Mouse (Mus musculus): ENCODE measurements around the gene Ncor2. TPM values are rescaled to one million over a fixed set of nuclear protein-coding genes. Genes with fewer than 3 reads are reported as not detected.
A peak's percentile ranks its signal among the peaks of the same experiment; 100 is the strongest.

Ncor2 gene
- polyA plus RNA-seq, 1 experiment, result 46.9 TPM

DNA sequence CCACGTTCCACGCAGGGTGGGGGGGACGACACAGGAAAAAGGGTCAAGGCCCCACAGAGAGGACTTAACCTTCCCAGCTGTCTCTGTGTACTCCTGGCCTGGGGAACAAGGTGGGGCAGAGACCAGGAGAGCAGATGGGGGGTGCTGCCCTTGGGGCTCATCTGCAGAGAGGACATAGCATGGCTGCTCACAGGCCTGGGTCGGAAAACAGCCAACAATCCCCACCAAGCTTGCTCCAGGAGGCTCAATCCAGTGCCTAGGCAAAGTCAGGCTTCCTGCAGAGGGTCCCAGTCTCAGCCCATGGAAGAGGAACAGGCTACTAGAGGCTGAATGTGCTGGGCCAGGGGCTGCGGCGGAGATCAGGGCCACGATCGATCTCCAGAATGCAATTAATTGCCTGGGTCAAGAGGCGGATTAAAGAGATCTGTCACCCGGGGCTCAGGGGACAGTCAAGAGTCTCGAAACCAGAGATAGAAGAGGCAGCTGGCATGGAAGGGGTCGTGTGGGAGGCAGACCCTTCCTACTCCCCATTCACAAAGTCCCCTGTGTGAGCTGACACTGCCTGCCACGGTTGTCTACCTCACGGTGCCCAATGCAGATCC, 19.1 kb downstream of the Ncor2 start:
- Histone ChIP-seq H3K27ac (ENCODE audit: control insufficient read depth, insufficient read depth, low read depth, low read length, poor library complexity) (no peak overlapping the region), H3K4me1 (ENCODE audit: control insufficient read depth, insufficient read depth, low read length) (peaks cover 4% of the 10 kb centered on the region), H3K4me3 (replicated peaks; ENCODE audit: control insufficient read depth, low read depth, low read length) (no peak overlapping the region)
- no peak for TF ChIP-seq POLR2A (IDR thresholded peaks at IDR 0.05; ENCODE audit: borderline replicate concordance, control insufficient read depth, low read depth, low read length)
- no peak for TF ChIP-seq CTCF (IDR thresholded peaks at IDR 0.05; ENCODE audit: control insufficient read depth, insufficient read depth, low read length)
- WGBS, result 80% methylated on average over 14 of the region's 14 CpGs

DNA sequence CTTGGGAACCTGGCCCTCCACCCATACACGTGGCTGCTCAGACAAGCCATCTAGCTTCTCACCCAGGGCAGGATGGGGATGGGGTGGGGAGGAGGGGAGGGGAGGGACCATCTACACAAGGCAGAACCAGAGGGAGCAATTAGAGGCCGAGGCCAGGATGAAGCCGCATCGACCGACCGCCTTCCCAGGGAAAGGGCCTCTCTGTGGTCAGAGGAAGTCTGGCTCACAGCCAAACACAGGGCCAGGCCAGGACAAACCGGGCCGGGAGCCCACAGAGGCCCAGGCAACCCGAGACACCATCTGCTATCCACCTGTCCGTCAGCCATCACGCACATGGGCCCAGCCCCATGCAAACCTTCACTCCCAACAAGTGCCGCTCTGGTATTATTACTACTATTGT, 19.7 kb downstream of the Ncor2 start:
- Histone ChIP-seq H3K4me3 (replicated peaks; ENCODE audit: control insufficient read depth, low read depth, low read length) (no peak overlapping the region), H3K27ac (ENCODE audit: control insufficient read depth, insufficient read depth, low read depth, low read length, poor library complexity) (no peak overlapping the region), H3K4me1 (ENCODE audit: control insufficient read depth, insufficient read depth, low read length) (peaks cover 4% of the 10 kb centered on the region)
- no peak for TF ChIP-seq CTCF (IDR thresholded peaks at IDR 0.05; ENCODE audit: control insufficient read depth, insufficient read depth, low read length)
- TF ChIP-seq POLR2A (IDR thresholded peaks at IDR 0.05; ENCODE audit: borderline replicate concordance, control insufficient read depth, low read depth, low read length), result no peak
- WGBS, result 30% methylated on average over 12 of the region's 12 CpGs

DNA sequence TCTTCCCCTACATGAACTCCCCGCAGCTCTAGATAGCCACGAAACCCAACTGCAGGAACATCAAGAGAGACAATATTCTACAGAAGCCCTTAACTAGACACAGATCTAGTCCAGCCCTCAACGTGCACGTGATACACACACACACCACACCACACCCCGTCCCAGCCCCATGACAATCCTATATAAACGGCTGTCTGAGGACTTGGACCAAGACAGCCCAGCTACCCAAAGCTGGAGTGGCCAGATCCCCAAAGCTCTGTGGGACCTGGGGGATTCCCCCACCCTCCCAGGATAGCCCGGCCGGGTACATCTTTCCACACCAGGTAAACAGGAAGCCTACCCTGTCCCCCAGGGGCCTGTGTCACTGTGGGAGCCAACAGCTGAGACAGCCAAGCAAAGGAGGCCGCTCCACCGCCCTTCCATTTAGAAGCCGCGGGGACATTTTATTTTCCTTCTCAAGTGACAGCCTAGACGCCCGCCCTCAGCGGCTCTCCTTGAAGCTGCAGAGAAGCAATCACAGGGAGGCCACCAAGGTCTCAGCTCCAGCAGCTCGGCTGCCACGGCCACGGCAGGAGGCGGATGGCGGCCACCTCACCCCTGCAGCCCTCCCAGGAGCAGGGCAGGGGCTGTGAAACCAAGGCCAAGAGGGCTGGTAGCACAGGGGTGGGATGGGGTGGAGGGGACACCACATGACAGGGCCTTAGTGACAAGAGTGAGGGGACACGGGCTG, 20.6 kb downstream of the Ncor2 start:
- Histone ChIP-seq H3K4me3 (replicated peaks; ENCODE audit: control insufficient read depth, low read depth, low read length) (peak overlapping the region; percentile 11), H3K27ac (ENCODE audit: control insufficient read depth, insufficient read depth, low read depth, low read length, poor library complexity) (peak overlapping the region; percentile 54), H3K4me1 (ENCODE audit: control insufficient read depth, insufficient read depth, low read length) (peaks cover 4% of the 10 kb centered on the region)
- TF ChIP-seq POLR2A (IDR thresholded peaks at IDR 0.05; ENCODE audit: borderline replicate concordance, control insufficient read depth, low read depth, low read length) (no peak), CTCF (IDR thresholded peaks at IDR 0.05; ENCODE audit: control insufficient read depth, insufficient read depth, low read length) (no peak)
- 15% methylated on average over 21 of the region's 21 CpGs for WGBS

DNA sequence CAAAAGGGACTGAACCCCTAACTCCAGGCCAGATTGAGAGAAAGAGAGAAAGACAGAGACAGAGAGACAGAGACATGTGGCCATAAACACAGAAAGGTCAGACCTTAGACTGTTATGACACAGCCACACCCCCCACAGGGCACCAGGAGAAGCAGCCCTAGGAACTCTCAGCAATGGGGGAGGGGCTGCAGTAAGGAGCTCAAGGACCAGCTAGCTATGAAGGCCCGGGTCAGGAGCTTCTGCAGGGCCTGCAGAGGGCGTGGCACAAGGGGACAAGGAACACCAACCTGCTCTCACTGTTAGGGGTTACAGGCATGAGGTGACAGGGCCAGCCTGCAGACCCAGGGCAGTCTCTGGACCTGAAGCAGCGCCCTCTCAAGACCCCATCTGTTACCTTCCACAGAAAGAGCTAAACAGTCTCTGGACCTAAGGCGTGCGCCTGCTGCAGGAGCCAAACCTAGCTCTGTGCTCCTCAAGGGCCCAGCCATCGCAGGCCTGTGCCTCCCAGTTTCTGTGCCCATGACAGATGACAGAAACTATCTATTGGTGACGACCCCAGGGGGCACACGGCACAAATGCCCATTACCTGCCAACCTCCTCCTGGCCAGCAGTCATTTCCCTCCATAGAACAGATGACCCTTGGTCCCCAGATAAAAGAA, 21.5 kb downstream of the Ncor2 start:
- Histone ChIP-seq H3K27ac (ENCODE audit: control insufficient read depth, insufficient read depth, low read depth, low read length, poor library complexity) (no peak overlapping the region; the same call in 1 of the 2 replicates), H3K4me1 (ENCODE audit: control insufficient read depth, insufficient read depth, low read length) (peaks cover 4% of the 10 kb centered on the region), H3K4me3 (replicated peaks; ENCODE audit: control insufficient read depth, low read depth, low read length) (no peak overlapping the region)
- 73% methylated on average over 8 of the region's 8 CpGs for WGBS
- TF ChIP-seq CTCF (IDR thresholded peaks at IDR 0.05; ENCODE audit: control insufficient read depth, insufficient read depth, low read length) (no peak), POLR2A (IDR thresholded peaks at IDR 0.05; ENCODE audit: borderline replicate concordance, control insufficient read depth, low read depth, low read length) (no peak)

DNA sequence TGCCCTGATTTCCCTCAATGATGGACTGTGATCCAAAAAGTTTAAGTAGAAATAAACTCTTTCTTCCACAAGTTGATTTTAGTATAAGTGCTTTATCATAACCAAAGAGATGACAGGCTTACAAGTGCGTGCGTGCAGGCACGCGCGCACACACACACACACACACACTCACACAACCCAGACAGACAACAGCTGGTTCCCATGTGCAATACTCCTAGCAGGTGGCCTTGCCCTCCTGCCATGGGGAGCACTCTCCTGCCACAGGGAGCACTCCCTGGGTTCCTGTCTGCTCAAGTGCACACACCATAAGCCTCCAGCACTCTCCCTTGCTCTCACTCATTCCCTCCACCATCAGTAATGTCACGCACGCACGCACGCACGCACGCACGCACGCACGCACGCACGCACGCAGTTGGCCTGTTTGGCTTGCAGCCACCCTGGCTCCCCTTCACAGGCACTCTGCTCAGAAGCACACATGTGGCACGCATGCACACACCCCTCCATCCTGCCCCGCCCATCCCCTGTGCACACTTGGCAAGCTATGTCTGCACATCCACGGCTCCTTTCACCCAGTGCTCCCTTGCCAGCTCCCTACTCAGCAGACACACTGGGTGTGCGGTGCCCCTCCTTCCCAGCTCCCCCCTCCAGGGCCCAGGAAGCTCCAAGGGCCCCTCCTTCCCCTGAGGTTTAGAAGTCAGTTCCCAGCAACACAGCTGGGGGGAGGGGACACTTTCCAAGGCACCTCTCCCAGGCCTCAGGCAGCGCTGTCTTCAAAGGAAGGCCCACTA, 22.4 kb downstream of the Ncor2 start:
- 77% methylated on average over 22 of the region's 22 CpGs for WGBS
- peaks cover 4% of the 10 kb centered on the region for H3K4me1 ChIP-seq (ENCODE audit: control insufficient read depth, insufficient read depth, low read length)

DNA sequence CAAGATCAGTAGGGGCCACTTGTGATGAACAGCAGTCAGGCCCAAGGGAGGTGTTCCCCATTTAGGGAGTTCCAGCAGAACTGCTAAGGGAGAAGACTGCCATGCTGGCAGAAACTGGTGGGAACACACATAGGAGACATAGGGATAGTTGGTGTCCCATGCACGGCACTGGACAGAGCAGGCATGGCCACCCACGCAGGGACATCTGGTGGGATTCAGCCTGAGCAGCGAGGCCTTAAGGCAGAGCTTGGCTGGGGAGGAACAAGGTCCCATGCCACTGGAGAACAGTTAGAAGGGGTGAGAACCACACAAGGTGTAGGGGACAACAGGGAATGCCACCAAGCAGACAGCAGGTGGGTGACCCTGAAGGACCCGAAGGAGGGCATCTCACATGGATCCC, 23.6 kb downstream of the Ncor2 start:
- no peak overlapping the region for H3K4me3 ChIP-seq (replicated peaks; ENCODE audit: control insufficient read depth, low read depth, low read length)
- no peak for TF ChIP-seq CTCF (IDR thresholded peaks at IDR 0.05; ENCODE audit: control insufficient read depth, insufficient read depth, low read length)
- 85% methylated on average over 4 of the region's 4 CpGs for WGBS
- no peak overlapping the region for H3K27ac ChIP-seq (ENCODE audit: control insufficient read depth, insufficient read depth, low read depth, low read length, poor library complexity)
- peaks cover 4% of the 10 kb centered on the region for H3K4me1 ChIP-seq (ENCODE audit: control insufficient read depth, insufficient read depth, low read length)

More for the DNA sequence above, 22.4 kb downstream of the Ncor2 start:
- H3K27ac ChIP-seq (ENCODE audit: control insufficient read depth, insufficient read depth, low read depth, low read length, poor library complexity), result no peak overlapping the region
- no peak for TF ChIP-seq POLR2A (IDR thresholded peaks at IDR 0.05; ENCODE audit: borderline replicate concordance, control insufficient read depth, low read depth, low read length)
- no peak for TF ChIP-seq CTCF (IDR thresholded peaks at IDR 0.05; ENCODE audit: control insufficient read depth, insufficient read depth, low read length)
- H3K4me3 ChIP-seq (replicated peaks; ENCODE audit: control insufficient read depth, low read depth, low read length), result no peak overlapping the region

DNA sequence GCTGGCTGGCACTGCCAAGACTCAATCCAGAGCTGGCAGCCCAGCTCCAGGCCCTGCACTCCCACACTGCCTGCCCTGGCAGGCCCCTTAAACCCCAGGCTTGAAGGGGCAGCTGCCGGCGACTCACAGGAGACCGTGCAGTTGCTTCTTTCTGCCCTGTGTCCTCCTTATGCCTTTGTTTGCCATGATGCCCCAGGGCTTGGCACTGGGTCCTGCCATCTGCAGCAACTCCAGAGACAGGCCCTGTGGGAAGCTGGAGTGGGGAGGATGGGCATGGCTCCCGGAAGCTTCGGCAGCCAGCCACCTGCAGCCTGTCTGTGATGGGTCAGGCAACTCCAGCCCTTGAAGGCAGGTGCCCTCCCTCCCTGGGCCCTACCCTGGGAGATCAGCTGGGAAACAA, 24.0 kb downstream of the Ncor2 start:
- TF ChIP-seq CTCF (IDR thresholded peaks at IDR 0.05; ENCODE audit: control insufficient read depth, insufficient read depth, low read length) (no peak), POLR2A (IDR thresholded peaks at IDR 0.05; ENCODE audit: borderline replicate concordance, control insufficient read depth, low read depth, low read length) (no peak)
- Histone ChIP-seq H3K4me1 (ENCODE audit: control insufficient read depth, insufficient read depth, low read length) (peaks cover 4% of the 10 kb centered on the region), H3K27ac (ENCODE audit: control insufficient read depth, insufficient read depth, low read depth, low read length, poor library complexity) (no peak overlapping the region), H3K4me3 (replicated peaks; ENCODE audit: control insufficient read depth, low read depth, low read length) (no peak overlapping the region)
- WGBS, result 88% methylated on average over 5 of the region's 5 CpGs

DNA sequence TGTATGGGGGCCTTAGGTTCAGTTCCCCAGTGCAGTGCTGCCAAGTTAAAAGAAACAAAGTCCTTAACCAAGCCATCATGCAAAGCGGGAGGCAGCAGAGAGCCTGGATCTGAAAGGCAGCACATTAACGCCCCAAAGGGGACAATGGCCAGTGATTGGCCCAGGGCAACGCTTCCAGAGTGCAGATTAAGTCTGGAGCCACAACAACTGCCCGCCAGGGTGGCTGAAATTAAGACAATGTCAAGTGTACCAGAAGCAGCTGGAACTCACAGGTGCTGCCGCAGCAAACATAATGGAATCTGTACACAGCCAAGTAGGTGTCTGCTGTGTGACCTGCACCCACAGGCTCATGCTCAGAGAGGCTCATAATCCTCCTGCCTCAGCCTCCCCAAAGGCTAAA, 24.8 kb downstream of the Ncor2 start:
- 82% methylated on average over 5 of the region's 5 CpGs for WGBS
- peaks cover 4% of the 10 kb centered on the region for H3K4me1 ChIP-seq (ENCODE audit: control insufficient read depth, insufficient read depth, low read length)

More for the DNA sequence above, 24.8 kb downstream of the Ncor2 start:
- H3K4me3 ChIP-seq (replicated peaks; ENCODE audit: control insufficient read depth, low read depth, low read length), result no peak overlapping the region
- TF ChIP-seq POLR2A (IDR thresholded peaks at IDR 0.05; ENCODE audit: borderline replicate concordance, control insufficient read depth, low read depth, low read length) (no peak), CTCF (IDR thresholded peaks at IDR 0.05; ENCODE audit: control insufficient read depth, insufficient read depth, low read length) (no peak)
- H3K27ac ChIP-seq (ENCODE audit: control insufficient read depth, insufficient read depth, low read depth, low read length, poor library complexity), result no peak overlapping the region
